Mouse (Mus musculus): Measurements from ENCODE around the gene Gm9048. TPM values are rescaled to one million over a fixed set of nuclear protein-coding genes. Genes with fewer than 3 reads are reported as not detected.
"Not testable (repeated sequence)": the region's sequence is repeated elsewhere in the genome, so short reads cannot be mapped to it uniquely, and the experiment has no call there.

Gene Gm9048
- polyA plus RNA-seq (2015; fragmentation: Nextera tagmentation; extraction: Ambion mirVana): 0.05 TPM in 1 of 2 replicates, not detected in the other

DNA sequence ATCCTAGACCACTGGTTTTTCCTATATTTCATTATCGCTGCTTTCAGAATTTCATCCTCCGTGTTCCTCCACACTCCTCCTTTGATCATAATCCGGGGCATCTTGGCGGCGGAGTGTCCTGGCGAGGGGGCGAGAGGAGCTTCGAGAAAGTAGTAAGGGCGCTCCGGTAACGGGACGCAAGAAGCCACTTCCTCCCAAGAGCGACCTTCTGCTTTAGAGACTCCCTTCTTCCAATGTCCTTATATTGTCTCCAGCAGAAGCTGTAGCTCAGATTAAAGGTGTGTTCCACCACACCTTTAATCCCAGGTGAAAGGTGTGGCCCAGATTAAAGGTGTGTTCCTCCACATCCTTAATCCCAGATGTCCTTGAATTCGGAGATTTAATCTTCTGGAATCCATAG lies at the start of gene Gm9048:
Gm9048 (minus strand) TSS at position 101 of the 400 bp plus-strand sequence.
- H3K27me3 ChIP-seq (replicated peaks); H3K4me1 ChIP-seq; H3K4me2 ChIP-seq; H3K9me3 ChIP-seq; H3K36me3 ChIP-seq; H3K27ac ChIP-seq; H3K9ac ChIP-seq; ATAC-seq (ENCODE audit: insufficient read depth, low FRiP score, low read depth); H3K4me3 ChIP-seq (replicated peaks): not testable (repeated sequence)
- WGBS: 77% methylated on average over 1 of the region's 14 CpGs

DNA sequence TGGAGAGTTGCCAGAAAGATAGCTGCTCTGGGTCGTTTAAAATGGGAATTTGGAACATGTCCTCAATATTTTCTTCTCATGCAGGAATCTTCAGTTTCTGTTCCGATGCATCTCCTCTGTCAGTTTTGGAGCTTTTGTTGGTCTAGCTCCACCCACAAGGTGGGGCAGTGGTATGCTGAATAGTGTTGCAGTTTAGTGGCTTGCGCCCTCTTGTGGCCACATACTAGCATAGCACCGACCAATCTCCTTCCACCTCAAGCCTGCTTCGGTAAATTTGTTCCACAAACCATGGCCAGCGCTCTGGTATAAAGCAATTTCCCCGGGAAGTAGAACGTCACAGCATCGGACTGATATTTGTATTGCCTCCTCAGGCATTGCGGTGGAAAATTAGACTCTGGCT lies 22.0 kb upstream of the Gm9048 start:
- ATAC-seq (ENCODE audit: insufficient read depth, low FRiP score, low read depth): peak; percentile 83; the same call in 1 of the 2 replicates
- H3K9me3 ChIP-seq: no peaks in the 10 kb centered on the region
- H3K4me2 ChIP-seq: peak overlapping the region; percentile 38; the same call in 1 of the 2 replicates
- H3K9ac ChIP-seq: no peak overlapping the region
- no peaks in the 10 kb centered on the region for H3K4me1 ChIP-seq
- no peak overlapping the region for H3K4me3 ChIP-seq (replicated peaks)
- no peak overlapping the region for H3K27ac ChIP-seq
- no peaks in the 10 kb centered on the region for H3K36me3 ChIP-seq
- H3K27me3 ChIP-seq (replicated peaks): no peaks in the 10 kb centered on the region
- 4% methylated on average over 10 of the region's 10 CpGs for WGBS

DNA sequence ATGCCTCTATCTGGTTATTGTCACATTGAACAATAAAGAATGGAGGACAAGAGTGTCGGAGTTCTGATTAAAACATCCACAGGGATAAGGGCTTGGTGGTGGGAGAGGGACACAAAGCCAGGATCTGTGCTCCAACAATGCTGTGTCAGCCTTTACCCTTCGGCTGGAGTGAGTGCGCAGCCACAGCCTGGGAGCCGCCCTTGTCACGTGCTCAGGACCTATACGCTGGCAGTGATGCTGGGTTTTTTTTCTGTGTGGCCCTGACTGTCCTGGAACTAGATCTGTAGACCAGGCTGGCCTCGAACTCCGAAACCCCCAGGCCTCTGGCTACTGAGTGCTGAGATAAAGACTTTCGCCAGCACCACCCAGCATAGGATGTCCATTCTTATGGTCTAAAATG lies 21.0 kb upstream of the Gm9048 start:
- Histone ChIP-seq H3K4me2 (no peak overlapping the region), H3K4me3 (replicated peaks) (no peak overlapping the region), H3K27ac (no peak overlapping the region), H3K9me3 (no peaks in the 10 kb centered on the region), H3K9ac (no peak overlapping the region), H3K4me1 (no peaks in the 10 kb centered on the region), H3K27me3 (replicated peaks) (no peaks in the 10 kb centered on the region), H3K36me3 (no peaks in the 10 kb centered on the region)
- WGBS: 81% methylated on average over 9 of the region's 9 CpGs
- ATAC-seq (ENCODE audit: insufficient read depth, low FRiP score, low read depth): no peak

DNA sequence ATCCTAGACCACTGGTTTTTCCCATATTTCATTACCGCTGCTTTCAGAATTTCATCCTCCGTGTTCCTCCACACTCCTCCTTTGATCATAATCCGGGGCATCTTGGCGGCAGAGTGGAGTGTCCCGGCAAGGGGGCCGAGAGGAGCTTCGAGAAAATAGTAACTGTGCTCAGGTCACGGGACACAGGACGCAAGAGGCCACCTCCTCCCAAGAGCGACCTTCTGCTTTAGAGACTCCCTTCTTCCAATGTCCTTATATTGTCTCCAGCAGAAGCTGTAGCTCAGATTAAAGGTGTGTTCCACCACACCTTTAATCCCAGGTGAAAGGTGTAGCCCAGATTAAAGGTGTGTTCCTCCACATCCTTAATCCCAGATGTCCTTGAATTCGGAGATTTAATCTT lies 5.5 kb upstream of the Gm9048 start, which contains the start of gene Gm9049:
Gm9049 (minus strand) TSS at position 101 of the 400 bp plus-strand sequence.
- H3K4me2 ChIP-seq; ATAC-seq (ENCODE audit: insufficient read depth, low FRiP score, low read depth); H3K27ac ChIP-seq; H3K36me3 ChIP-seq; H3K9ac ChIP-seq; H3K27me3 ChIP-seq (replicated peaks); H3K4me1 ChIP-seq; H3K9me3 ChIP-seq; H3K4me3 ChIP-seq (replicated peaks): not testable (repeated sequence)
- 56% methylated on average over 1 of the region's 11 CpGs for WGBS

DNA sequence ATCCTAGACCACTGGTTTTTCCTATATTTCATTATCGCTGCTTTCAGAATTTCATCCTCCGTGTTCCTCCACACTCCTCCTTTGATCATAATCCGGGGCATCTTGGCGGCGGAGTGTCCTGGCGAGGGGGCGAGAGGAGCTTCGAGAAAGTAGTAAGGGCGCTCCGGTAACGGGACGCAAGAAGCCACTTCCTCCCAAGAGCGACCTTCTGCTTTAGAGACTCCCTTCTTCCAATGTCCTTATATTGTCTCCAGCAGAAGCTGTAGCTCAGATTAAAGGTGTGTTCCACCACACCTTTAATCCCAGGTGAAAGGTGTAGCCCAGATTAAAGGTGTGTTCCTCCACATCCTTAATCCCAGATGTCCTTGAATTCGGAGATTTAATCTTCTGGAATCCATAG lies 5.3 kb downstream of the Gm9048 start, which contains the start of gene Gm9046:
Gm9046 (minus strand) TSS at position 101 of the 400 bp plus-strand sequence.
- not testable (repeated sequence) for H3K27me3 ChIP-seq (replicated peaks); ATAC-seq (ENCODE audit: insufficient read depth, low FRiP score, low read depth); H3K9ac ChIP-seq; H3K9me3 ChIP-seq; H3K4me3 ChIP-seq (replicated peaks); H3K36me3 ChIP-seq; H3K27ac ChIP-seq; H3K4me1 ChIP-seq; H3K4me2 ChIP-seq
- no CpG with 5 or more reads among the region's 14 CpGs for WGBS

DNA sequence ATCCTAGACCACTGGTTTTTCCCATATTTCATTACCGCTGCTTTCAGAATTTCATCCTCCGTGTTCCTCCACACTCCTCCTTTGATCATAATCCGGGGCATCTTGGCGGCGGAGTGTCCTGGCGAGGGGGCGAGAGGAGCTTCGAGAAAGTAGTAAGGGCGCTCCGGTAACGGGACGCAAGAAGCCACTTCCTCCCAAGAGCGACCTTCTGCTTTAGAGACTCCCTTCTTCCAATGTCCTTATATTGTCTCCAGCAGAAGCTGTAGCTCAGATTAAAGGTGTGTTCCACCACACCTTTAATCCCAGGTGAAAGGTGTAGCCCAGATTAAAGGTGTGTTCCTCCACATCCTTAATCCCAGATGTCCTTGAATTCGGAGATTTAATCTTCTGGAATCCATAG lies 10.7 kb downstream of the Gm9048 start, which contains the start of gene Gm9045:
Gm9045 (minus strand) TSS at position 101 of the 400 bp plus-strand sequence.
- not testable (repeated sequence) for H3K36me3 ChIP-seq; H3K4me3 ChIP-seq (replicated peaks); H3K9me3 ChIP-seq; H3K4me2 ChIP-seq; H3K9ac ChIP-seq; H3K4me1 ChIP-seq; H3K27ac ChIP-seq; ATAC-seq (ENCODE audit: insufficient read depth, low FRiP score, low read depth); H3K27me3 ChIP-seq (replicated peaks)
- WGBS: no CpG with 5 or more reads among the region's 14 CpGs

DNA sequence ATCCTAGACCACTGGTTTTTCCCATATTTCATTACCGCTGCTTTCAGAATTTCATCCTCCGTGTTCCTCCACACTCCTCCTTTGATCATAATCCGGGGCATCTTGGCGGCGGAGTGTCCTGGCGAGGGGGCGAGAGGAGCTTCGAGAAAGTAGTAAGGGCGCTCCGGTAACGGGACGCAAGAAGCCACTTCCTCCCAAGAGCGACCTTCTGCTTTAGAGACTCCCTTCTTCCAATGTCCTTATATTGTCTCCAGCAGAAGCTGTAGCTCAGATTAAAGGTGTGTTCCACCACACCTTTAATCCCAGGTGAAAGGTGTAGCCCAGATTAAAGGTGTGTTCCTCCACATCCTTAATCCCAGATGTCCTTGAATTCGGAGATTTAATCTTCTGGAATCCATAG lies 16.2 kb downstream of the Gm9048 start, which contains the start of gene Gm9044:
Gm9044 (minus strand) TSS at position 101 of the 400 bp plus-strand sequence.
- H3K36me3 ChIP-seq; H3K4me1 ChIP-seq; H3K27me3 ChIP-seq (replicated peaks); H3K9me3 ChIP-seq; H3K4me3 ChIP-seq (replicated peaks); H3K4me2 ChIP-seq; H3K9ac ChIP-seq; ATAC-seq (ENCODE audit: insufficient read depth, low FRiP score, low read depth); H3K27ac ChIP-seq: not testable (repeated sequence)
- no CpG with 5 or more reads among the region's 14 CpGs for WGBS

DNA sequence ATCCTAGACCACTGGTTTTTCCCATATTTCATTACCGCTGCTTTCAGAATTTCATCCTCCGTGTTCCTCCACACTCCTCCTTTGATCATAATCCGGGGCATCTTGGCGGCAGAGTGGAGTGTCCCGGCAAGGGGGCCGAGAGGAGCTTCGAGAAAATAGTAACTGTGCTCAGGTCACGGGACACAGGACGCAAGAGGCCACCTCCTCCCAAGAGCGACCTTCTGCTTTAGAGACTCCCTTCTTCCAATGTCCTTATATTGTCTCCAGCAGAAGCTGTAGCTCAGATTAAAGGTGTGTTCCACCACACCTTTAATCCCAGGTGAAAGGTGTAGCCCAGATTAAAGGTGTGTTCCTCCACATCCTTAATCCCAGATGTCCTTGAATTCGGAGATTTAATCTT lies 21.6 kb downstream of the Gm9048 start, which contains the start of gene Gm9040:
Gm9040 (minus strand) TSS at position 101 of the 400 bp plus-strand sequence.
- no CpG with 5 or more reads among the region's 11 CpGs for WGBS
- H3K4me1 ChIP-seq: not testable (repeated sequence)

DNA sequence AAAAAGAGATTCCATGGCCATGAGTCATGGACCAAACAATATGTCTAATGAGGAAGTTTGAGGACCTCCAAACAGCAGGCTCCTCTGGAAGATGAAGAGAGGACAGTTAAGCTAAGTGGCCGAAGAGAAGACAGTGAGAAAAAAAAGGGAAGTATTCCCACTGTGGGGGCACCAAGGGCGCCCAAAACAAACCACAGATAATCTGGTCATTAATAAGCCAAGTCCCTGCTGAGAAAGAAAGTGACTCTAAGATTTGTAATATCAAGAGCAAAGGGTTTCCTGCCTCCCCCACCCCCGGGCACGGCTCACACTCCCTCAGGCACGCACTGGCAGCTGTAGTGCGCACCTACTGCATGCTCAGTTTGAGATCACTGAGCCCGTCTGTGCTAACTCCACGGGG lies 29.5 kb downstream of the Gm9048 start:
- Histone ChIP-seq H3K27me3 (replicated peaks) (no peaks in the 10 kb centered on the region), H3K4me2 (no peak overlapping the region), H3K27ac (no peak overlapping the region), H3K4me1 (no peaks in the 10 kb centered on the region), H3K9ac (no peak overlapping the region), H3K9me3 (no peaks in the 10 kb centered on the region), H3K4me3 (replicated peaks) (no peak overlapping the region), H3K36me3 (no peaks in the 10 kb centered on the region)
- 79% methylated on average over 8 of the region's 8 CpGs for WGBS
- ATAC-seq (ENCODE audit: insufficient read depth, low FRiP score, low read depth): no peak

More for the DNA sequence above, 21.6 kb downstream of the Gm9048 start, which contains the start of gene Gm9040:
- H3K27me3 ChIP-seq (replicated peaks); H3K27ac ChIP-seq; H3K36me3 ChIP-seq; H3K4me2 ChIP-seq; H3K9me3 ChIP-seq; ATAC-seq (ENCODE audit: insufficient read depth, low FRiP score, low read depth); H3K9ac ChIP-seq; H3K4me3 ChIP-seq (replicated peaks): not testable (repeated sequence)

DNA sequence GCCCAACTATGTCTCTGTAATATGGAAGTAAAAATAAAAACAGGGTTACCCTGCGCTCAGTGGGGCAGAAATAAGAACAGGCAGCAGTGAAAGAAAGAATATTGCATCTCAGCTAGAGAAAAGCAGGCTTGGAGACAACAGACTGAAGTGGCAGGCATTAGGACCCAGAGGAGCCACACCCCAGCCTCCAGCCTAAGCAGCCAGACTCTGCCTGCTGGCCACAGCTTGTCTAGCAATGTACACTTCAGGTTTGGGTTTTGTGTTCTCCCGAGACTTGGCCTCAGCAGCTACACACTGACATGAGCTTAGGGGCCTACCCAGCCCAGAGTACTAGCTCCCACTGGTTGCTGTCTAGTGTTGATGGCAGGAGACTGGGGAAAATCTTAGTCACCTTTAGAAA lies 46.3 kb downstream of the Gm9048 start:
- H3K9ac ChIP-seq; H3K4me3 ChIP-seq (replicated peaks); H3K4me2 ChIP-seq; H3K36me3 ChIP-seq; H3K4me1 ChIP-seq; H3K27ac ChIP-seq; ATAC-seq (ENCODE audit: insufficient read depth, low FRiP score, low read depth); H3K27me3 ChIP-seq (replicated peaks); H3K9me3 ChIP-seq: not testable (repeated sequence)
- WGBS: 39% methylated on average over 2 of the region's 2 CpGs

Other genes with a start within 250 kb of the Gm9048 start
- gene Mdm1, start 206.9 kb downstream of the Gm9048 start, polyA plus RNA-seq (2015; fragmentation: Nextera tagmentation; extraction: Ambion mirVana): 17.5 and 18.0 TPM in 2 replicates
- not detected in 2 replicates for gene Il22, start 143.7 kb downstream of the Gm9048 start, polyA plus RNA-seq (2015; fragmentation: Nextera tagmentation; extraction: Ambion mirVana)
- gene Gm32717, start 107.9 kb downstream of the Gm9048 start, polyA plus RNA-seq (2015; fragmentation: Nextera tagmentation; extraction: Ambion mirVana): 0.13 TPM in 1 of 2 replicates, not detected in the other
- gene Gm32802, start 90.0 kb downstream of the Gm9048 start, polyA plus RNA-seq (2015; fragmentation: Nextera tagmentation; extraction: Ambion mirVana): 0.13 TPM in 1 of 2 replicates, not detected in the other
- not detected in 2 replicates for gene Iltifb, start 53.6 kb downstream of the Gm9048 start, polyA plus RNA-seq (2015; fragmentation: Nextera tagmentation; extraction: Ambion mirVana)
- 0.05 TPM in 1 of 2 replicates, not detected in the other for gene Gm9040, start 21.7 kb downstream of the Gm9048 start, polyA plus RNA-seq (2015; fragmentation: Nextera tagmentation; extraction: Ambion mirVana)
- gene Gm9044, start 16.3 kb downstream of the Gm9048 start, polyA plus RNA-seq (2015; fragmentation: Nextera tagmentation; extraction: Ambion mirVana): 0.05 TPM in 1 of 2 replicates, not detected in the other
- 0.09 and 0.30 TPM in 2 replicates for gene Gm9045, start 10.8 kb downstream of the Gm9048 start, polyA plus RNA-seq (2015; fragmentation: Nextera tagmentation; extraction: Ambion mirVana)
- gene Gm9046, start 5.4 kb downstream of the Gm9048 start, polyA plus RNA-seq (2015; fragmentation: Nextera tagmentation; extraction: Ambion mirVana): not detected in 2 replicates
- gene Gm9049, start 5.4 kb upstream of the Gm9048 start, polyA plus RNA-seq (2015; fragmentation: Nextera tagmentation; extraction: Ambion mirVana): 0.09 and 0.30 TPM in 2 replicates
- gene Ifng, start 92.4 kb upstream of the Gm9048 start, polyA plus RNA-seq (2015; fragmentation: Nextera tagmentation; extraction: Ambion mirVana): not detected in 2 replicates